Mouse (Mus musculus) frontal cortex, postnatal 10 days (tissue): ENCODE data around the gene Snai3.

ENCODE experiments used
- DNase-seq, 2 experiments: peaks; one replicate each; pipeline ENCODE4 v3.0.0; 2022; ENCODE audit warnings: low spot score in 2 of 2, mixed read lengths in 1 of 2

Gene Snai3

DNA sequence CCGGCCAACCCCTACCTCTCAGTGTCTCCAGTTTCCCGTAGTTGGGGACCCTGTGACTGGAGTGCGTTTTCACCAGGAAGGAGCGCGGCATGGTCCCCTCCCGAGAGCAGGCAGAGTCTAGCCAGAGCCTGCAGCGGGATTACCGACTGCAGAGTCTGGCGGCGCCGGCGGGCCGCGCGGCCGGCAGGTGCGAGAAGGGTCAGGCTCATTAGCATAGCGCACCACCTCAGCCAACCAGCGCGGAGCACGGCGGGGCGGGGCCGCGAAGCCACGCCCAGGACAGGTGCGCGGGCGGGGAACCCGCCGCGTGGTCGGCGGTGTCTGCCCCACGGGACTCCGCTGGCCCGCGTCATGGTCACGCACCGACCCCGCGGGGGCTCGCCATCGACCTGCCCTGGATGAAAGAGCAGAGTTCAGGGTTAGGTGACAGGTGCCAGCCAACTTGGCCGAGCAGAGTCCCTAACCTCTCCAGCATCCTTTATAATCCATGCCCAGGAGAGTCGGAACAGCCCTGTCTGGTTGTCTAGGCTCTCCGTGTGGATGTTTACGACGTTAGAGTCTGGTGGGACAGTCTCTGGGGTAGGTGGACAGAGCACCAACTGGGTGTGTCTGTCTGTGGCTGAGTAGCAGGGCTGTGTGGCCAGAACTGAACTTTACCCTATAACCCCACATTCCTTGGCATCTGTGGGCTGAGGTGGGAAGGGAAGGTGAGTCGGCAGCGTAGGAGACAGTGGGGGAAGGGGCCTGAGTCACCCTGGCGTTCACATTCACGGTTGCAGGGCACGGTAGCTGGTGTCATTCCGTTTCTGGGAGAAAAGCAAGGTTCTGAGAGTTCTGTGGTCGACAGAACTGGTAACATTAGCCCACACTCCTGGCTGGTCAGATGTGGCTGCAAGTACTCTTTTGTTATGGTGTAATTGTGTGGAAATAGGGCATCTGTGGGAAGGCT, at the start of gene Snai3:
Gene Snai3 (minus strand): TSS at position 210 of the 949 bp plus-strand sequence.
- no peak for DNase-seq

DNA sequence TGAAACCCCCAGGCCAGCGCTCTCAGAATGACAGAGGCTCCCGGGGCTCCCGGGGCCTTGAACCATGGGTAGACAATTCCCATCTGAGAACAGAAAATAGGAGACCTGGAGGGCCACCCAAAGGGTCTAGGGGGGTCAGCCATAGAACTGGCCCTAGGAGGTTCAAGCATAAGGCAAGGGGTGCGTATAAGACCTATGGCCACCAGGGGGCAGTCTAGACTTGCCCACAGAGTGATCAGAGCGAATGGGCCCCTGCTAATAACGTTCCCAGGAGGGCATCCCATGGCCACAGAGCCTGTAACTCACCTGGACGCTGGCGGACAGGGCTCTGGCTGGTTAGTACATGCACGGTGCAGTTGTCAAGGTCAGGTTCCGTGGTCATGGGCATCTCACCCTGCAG, 40.3 kb upstream of the Snai3 start:
- peak in 1 of 2 experiments; percentile 68 for DNase-seq

DNA sequence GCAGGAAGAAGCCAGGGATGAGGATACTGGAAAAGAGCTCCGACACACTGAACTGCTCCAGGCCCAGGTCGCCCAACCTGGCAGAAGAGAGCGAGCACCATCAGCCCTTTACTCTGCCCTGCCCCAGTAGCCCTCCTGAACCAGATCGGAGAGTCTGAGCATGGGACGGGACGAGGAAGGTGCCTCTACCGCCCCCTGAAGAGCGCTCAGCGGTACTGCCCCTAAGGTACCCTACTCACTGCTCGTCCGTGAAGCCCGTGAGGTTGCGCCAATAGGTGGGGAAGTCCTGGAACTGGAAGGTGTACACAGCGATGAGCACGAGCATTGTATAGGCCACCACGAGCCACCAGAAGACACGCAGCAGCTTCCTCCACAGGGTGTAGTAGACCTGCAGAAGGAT, 37.4 kb upstream of the Snai3 start:
- DNase-seq, result no peak

DNA sequence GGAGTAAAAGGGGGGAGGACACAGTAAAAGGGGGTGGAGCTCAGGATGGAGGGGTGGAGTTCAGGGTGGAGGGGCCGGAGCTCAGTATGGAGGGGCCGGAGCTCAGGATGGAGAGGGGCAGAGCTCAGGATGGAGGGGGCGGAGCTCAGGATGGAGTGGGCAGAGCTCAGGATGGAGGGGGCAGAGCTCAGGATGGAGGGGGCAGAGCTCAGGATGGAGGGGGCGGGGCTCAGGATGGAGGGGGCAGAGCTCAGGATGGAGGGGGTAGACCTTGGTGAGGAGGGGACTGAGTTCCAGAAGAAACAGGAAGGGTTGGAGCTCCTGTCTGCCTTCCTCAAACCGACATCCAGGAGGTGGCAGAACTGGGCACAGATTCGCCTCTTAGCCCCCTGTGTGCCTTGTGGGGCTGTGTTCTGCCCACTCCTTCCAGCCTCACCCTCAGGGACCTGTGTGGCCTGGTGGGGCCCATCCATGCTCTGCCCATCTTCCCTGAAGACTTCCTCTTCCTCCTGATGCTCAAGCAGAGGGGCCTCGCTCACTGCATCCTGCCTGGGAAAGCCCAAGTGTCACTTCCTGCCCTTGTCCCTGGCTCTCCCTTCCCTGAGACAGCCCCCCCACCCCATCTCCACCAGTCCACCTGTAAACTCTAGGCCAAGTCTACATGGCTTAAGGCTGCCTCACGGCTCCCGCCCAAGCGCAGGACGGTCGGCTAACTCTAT, 36.6 kb upstream of the Snai3 start:
- no peak for DNase-seq

DNA sequence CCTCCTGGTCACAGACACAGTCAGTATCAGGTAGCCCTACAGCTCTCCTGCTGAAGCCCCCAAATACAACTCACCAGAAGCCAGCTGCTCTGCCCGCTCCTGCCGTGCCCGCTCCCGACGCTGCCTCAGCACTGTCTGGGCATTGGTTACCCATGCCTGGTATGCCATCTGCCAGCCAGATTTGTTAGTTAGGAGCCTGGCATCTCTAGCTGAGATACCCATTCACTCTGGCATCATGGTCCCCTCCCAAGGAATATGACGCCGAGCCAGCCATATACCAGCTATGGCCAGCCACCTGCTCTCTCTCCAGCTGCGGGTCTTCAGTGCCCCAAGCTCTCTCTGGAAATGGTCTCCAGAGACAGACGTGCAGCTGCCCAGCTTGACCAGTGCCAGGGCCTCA, 27.9 kb upstream of the Snai3 start:
- DNase-seq, result no peak

DNA sequence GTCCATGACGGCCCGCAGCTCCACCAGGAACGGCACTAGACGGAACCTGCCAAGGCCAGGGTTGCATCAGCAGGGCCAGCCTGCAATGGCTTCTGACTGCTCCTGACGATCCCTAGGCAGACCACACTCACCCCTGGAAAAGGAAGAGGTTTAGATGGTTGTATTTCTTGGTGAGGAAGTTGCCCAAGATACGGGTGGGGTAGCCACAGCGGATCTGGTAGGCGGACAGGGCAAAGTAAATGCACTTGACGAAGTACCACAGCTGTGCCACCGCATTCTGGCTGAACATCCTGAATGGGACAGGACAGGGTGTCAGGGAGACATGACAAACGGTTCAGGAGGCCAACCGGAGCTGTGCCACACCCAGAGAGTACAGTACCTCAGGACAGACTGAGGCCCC, 24.3 kb upstream of the Snai3 start:
- no peak for DNase-seq

DNA sequence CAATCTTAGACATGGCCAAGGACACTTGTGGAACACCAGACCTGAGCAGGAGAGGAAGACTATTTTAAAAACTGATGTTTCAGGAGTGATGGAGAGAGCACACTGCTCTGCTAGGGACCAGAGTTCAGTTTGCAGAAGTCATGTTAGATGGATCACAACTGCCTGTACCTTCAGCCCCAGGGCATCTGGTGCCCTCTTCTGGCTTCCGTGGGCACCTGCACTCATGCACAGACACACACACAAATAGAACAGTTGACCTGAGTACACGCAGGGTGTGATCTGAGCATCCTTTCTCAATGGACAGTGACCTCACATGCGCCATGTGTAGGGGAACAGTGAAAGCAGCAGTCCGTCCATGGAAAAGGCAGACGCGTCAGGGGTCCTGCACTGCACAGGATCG, 23.3 kb upstream of the Snai3 start:
- DNase-seq, result no peak

DNA sequence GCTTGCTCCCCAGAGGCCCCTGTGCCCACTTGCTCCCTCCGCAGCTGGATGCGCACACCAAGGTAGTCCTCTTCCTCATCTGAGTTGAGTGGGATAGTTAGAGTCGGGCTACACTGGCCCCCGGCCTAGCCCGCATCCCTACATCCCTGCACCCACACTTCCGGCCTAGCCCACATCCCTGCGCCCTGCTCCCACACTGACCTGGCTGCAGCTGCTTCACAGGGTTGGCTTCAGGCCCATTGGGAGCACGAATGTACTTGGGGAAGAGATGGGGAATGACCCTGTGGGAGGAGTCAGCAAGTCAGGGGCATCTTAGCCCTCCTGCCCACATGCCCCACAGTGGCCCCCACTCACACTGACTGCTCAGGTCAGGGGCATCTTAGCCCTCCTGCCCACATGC, 21.9 kb upstream of the Snai3 start:
- DNase-seq, result no peak

DNA sequence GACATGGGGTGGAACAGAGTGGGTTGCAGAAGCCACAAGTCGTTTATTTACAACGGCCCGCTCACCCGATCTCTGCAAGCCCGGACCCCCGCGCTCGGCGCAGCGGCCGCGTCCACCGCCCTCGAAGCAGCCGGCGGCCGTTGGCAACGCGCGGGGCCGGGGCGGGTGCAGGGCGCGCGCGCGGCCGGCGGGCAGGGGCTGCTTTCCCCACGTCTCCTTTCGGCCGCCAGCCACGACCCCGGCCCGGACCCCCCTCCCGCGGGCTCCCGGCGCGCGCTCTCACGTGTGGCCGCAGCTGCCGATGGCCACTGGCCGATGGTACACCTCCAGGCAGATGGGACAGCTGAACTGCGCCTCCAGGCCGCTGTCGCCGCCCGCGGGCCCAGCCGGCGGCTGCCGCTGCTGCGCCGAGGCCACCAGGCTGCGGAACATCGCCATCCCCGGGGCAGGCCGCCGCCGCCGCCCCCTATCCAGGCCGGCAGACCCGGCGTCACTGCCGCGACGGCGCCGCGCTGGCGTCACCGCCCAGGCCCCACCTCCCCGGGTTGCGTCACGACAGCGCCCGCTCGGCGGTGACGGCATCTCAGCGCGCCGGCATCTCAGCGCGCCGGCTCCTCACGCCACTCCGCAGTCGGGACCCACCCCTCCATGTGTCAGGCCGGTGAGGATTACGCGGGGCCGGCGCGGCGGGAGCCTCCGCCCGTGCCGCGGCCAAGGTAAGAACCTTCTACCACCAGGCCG, 15.2 kb upstream of the Snai3 start, which contains the start of the genes Rnf166 and Ctu2:
Gene Rnf166 (minus strand): TSS at position 485 of the 741 bp plus-strand sequence.
Gene Ctu2 (plus strand): TSS at position 564 of the 741 bp plus-strand sequence.
- DNase-seq, result peak; percentile 82 to 92

DNA sequence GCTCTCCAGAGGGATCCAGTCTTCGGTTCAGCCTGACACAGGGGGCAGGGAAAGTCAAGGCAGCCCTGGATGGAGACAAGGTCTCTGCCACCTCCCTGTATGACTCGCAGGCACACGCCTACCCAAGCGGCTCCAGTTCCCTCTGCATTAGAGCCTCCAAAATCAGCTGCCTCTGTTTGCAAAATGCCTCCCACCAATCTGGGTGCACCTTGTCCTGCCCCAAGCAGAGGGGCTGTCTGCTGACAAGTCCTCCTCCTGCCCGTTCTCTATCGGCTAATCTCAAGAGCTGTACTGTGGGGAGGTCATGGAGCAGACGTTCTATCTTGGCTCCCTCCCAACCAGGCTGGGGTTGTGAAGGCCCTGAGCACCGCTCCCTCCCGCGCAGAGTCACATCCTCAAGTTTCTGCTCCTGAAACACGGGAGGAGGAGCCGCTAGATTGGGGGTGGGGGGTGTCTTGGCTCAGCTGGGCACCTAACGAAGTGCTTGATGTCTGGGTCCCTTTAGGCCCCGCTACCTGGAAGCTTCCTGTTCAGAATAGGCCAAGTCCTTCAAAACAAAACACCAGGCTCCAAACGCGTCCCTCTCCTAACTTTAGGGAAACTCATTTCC, 14.5 kb upstream of the Snai3 start:
- no peak for DNase-seq

DNA sequence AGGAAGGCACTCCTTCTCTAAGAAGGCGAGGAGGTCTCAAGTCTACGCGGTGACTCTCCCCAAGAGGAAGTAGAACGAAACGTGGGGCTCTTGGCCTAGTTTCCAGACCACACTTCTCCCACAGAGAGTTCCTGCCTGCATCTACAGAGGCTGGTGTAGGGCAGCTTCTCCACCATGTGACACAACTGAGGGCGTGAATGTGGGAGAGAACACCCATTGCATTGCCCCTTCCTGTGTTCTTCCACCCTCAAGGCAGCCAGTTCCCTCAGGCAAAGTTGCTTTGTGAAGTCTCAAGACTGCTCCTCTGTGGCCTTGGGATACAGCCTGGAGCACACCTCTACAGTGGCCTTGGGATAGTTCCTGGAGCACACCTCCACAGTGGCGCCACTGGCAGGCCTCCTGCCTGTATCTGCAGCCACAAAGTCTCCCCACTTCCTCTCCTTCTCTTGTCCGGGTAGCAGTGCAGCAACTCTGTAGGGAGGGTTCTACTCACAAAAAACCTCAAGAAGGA, 13.4 kb upstream of the Snai3 start:
- no peak for DNase-seq

DNA sequence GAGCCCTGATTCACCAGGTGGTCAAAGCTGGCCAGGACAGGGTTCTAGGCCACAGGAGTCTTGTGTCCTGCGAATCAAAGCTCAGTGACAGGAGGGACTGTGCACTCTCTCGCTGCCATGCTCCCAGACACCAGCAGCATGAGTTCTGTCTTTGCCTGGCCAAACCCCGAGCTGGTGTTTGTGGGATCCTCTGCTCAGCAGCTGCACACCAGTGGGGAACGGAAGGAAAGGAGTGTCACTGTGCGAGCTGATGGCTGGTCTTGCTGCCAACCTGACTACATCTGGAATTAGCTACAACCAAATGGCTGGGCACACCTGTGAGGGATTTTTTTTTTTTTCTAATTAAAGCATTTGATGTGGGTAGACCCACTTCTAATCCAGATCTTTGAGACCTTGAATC, 10.2 kb upstream of the Snai3 start:
- no peak for DNase-seq

DNA sequence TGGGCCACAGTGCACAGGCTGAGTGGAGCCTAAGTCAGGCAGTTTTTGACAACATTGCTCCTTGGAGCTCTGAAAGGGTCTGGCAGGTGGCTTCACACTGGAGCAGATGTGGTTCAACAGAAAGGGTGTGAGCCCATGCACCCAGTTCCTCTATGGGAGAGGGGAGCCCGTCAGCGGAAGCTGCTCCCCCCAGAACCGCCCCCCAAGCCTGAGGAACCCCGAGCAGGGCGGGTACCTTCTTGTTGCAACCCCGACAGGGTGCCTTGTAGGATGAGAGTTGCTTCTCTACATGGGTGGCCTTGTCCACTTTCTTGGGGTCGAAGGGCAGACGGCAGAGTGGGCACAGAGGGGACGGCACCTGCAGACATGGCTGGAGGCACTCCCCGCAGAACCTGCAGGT, 9.4 kb upstream of the Snai3 start:
- no peak for DNase-seq

DNA sequence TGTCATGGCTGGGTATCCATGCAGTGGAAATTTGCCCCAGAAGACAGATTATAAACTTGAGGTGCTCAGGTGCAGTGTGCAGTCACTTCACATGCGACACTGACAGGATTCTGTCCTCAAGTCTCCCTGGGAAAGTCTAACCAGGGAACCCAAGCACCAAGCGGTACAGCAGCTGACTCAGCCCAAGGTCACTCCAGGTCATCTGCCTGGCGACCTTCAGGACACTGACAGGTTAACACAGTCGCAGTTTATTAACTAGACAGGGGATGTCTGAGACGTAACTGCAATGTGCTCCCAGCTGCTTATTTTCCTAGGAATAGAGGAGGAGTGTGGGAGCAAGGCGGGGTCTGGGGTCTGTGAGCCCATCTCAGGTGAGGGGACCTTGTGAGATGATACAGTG, 8.9 kb upstream of the Snai3 start:
- DNase-seq, result no peak

DNA sequence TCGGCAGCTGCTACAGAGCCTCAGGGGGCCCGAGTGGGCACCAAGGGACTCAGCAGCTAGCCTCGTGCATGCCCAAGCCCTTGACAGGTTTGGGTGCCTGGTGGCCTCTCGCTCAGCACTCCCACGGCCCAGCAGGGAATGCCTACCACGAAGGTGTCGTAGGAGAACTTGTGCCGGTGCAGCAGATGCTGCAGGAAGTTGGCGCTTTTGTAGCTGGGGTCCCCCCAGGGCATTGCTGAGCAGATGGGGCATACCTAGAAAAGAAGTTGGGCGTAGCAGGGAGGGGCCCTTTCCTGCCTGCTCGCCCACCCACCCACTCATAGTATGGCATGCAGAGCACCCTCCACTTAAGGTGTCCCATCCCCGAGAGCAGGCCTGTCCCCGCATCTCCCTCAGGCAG, 7.3 kb upstream of the Snai3 start:
- DNase-seq, result no peak

DNA sequence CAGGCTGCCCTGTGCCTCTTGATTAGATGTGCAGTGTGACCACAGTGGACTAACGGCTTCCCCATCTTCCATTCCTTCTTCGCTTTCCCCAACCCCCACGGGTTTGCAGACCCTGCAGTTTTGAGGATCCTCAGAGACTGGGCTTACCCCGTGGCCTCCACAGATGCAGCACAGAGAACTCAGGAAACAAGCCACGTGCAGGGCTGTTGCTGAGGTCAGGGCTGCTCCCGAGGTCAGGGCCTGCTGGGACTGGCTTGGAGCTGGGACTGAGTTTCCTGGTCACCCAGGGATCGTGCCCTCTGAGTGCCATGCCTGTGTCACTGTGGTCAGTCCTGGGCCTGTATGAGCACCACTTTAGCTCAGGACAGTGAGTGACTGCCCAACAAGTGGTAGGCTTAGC, 4.5 kb upstream of the Snai3 start:
- DNase-seq, result no peak

DNA sequence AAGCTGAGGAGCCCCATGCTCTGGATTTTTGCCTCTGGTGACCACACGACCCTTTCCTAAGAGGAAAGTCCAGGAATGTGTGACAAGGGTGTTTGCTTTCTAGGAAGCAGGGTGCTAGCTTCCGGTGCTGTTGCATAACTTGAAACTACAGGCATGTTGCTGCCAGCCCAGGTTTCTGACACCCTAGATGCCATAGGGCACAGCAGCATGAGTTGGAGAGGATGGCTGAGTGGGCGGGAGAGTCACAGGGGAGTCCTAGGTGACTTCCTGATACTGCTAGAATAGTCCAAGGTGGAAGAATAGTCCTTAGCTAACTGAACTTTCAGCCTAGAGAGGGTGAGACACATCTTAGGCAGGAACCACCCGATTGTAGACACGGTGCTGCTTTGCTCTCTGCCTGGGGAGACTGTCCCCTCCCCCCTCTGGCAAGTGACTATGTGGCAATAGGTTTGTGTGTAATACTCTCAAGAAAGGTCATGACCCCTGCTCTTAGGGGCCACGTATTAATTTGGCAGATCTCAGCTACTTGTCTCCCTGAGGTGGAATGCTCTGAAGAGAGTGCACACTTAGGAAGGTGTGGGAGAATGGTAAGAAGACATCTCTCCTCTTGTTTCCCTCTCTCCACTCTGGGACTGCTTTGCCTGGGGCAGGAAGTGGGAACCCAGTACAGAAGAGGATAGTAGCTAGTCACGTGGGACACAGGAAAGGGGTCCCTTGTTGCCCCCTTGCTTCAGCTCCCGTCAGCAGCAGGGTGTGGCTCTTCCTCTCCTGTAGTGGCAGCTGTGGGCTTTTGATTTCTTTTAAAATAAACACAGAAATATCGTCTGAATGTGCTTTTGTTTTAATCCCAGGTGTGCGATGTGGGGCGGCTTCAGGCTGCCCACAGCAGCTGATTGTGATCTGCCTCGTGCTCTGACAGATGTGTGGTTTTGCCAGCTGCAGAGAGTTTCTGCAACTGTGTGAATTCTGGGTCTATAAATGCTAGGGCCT, 3.4 kb upstream of the Snai3 start:
- DNase-seq, result no peak

DNA sequence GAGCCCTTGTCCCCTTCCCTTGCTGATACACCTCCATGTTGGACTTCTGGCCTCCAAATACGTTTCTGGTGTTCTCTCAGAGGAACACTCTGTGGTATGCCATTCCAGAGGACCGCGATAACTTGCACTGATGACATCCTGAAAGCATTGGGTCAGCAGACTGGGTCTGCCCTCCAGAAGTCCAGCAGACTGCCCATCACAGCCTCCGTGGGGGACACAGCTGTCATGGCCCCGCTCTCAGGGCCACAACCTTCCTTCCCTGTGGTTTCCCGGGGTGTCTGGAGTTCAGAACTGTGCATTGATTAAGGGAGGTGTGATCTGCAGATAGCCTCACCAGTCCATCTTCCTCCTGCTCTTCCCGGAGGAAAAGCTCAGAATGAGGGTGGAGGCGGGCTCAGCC, 2.0 kb upstream of the Snai3 start:
- DNase-seq, result no peak

DNA sequence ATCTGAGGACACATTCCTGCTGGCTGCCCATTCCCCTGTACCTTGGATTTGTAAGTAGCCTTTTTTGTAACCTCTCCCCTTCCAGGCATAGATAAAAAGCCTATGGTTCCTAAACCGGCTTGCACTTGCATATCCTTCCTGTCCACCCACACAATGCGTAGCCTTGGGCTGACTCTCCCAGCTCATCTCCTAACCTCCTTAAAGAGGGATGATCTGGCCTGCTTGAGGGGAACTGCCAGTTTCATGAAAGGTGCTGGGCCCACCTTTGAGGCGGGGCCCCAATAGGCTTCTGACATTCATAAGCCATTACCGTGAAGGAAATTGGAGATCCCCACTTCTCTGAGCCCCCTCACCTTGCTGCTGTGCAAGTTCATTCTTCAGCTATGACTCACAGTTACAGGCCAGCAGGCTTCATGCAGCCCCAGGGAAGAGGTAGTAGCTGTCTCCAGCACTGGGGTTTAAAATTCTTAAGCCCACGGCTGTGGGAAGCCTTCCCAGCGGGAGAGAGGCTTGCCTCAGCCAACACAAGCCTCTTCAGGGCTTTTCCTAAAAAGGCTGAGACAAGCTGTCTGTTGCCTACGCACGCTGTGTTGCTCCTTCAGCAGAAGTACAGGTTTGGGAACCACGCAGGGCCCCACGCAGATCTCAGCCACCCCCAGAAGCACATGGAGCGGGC, 1.1 kb upstream of the Snai3 start:
- no peak for DNase-seq

DNA sequence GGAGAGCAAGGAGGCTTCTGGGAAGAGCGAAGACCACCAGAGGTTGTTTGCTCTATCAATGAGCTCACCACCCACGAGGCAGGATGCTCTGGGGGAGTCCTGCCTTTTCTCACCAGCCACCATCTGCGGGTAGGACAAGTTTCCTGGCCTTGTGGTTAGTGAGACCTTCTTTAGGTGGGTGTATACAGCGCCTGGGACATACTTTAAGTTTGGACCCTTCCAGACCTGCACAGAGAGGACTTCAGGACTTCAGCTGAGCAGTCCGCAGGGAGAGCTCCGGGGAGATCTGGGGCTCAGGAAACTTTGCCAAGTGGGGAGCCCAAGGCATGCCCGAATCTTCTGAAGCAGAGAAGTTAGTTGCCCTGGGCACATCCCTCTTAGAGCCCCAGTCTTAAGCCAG, 543 bp downstream of the Snai3 start:
- no peak for DNase-seq
